13 mouse cellular contexts compared by ENCODE assay signal in the genomic region with DNA sequence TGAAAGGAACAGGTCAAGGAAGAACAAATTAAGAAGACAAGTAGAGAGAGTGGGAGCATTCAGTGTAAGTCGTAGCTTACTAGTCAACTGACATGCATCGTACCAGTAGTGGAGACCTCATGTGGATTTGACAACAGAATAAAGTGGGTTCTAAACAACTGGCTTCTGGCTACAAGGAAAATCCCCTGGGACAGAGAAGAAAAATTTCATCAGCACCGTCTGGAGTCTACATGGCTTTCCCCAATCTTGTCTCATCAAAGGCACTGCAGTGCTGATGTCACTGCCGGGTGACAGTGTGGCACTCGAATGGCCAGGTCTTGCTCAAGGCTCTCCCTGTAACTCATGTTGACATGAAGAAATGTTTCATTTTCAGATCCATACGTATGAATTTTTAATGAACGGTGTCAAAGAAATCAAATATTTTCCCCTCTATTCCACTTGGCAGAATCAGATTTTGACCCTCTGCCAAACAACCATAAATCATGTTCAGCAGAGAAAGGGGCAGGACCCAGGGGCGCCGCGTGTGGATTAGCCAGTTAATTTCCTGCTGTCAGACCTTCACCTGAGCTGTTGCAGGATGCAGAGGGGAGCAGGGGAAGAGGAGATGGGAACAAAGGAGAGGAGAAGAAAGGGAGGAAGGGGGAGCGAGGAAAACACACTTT.
DNase-seq lines count a peak whose midpoint lies in the region; ATAC-seq and TF ChIP-seq lines count a peak whose summit lies in the region.
"Had no signal": no experiment of that assay in that cellular context is flagged by ENCODE, and none has a peak within 500 bp of the region (broad histone marks: within the 10 kb centered on the region; RNA-seq: fewer than 3 reads in every experiment).

No protein-coding gene starts in this region.

- TF ChIP-seq CTCF in gastrocnemius, adult 2 months (IDR thresholded peaks at IDR 0.05), result no peak

- ATAC-seq in forebrain, embryonic 16.5 days, result no peak
- ATAC-seq in midbrain, embryonic 12.5 days (ENCODE audit: low FRiP score, low read depth), result no peak
- peak; percentile 11; the same call in 1 of the 2 replicates for ATAC-seq in hindbrain, embryonic 12.5 days (ENCODE audit: low FRiP score)

- H3K4me2 ChIP-seq in forebrain, embryonic 16.5 days (ENCODE audit: low read length), result no peak overlapping the region
- H3K4me2 ChIP-seq in midbrain, embryonic 12.5 days (replicated peaks), result no peak overlapping the region
- H3K4me2 ChIP-seq in hindbrain, embryonic 12.5 days (replicated peaks), result no peak overlapping the region

- DNase-seq in forebrain, embryonic 10.5 days (ENCODE audit: extremely low spot score, low spot score), result no peak
- DNase-seq in midbrain, embryonic 10.5 days (ENCODE audit: low spot score), result no peak
- no peak for DNase-seq in limb, embryonic 10.5 days (ENCODE audit: low spot score)
- no peak for DNase-seq in heart, adult 11 months
- no peak for DNase-seq in gastrocnemius, adult 2 months
- DNase-seq: cerebellum, adult 2 months; embryo, embryonic 11 days; right cerebral cortex, postnatal 25 days had no signal

- peaks cover 57% of the 10 kb centered on the region for H3K4me1 ChIP-seq in forebrain, embryonic 10.5 days
- peaks cover 51% of the 10 kb centered on the region for H3K4me1 ChIP-seq in forebrain, embryonic 16.5 days (replicated peaks; ENCODE audit: control insufficient read depth, insufficient read depth, low read length)
- H3K4me1 ChIP-seq in midbrain, embryonic 12.5 days, result peaks cover 60% of the 10 kb centered on the region
- peaks cover 45% of the 10 kb centered on the region for H3K4me1 ChIP-seq in midbrain, embryonic 10.5 days
- peaks cover 65% of the 10 kb centered on the region for H3K4me1 ChIP-seq in hindbrain, embryonic 12.5 days
- H3K4me1 ChIP-seq in limb, embryonic 10.5 days, result peaks cover 50% of the 10 kb centered on the region

- WGBS in forebrain, embryonic 10.5 days, result 90% methylated on average over 11 of the region's 11 CpGs
- 61% methylated on average over 11 of the region's 11 CpGs for WGBS in forebrain, embryonic 16.5 days
- WGBS in midbrain, embryonic 12.5 days, result 72% methylated on average over 11 of the region's 11 CpGs
- WGBS in midbrain, embryonic 10.5 days, result 86% methylated on average over 11 of the region's 11 CpGs
- WGBS in hindbrain, embryonic 12.5 days, result 40% methylated on average over 11 of the region's 11 CpGs
- 60% methylated on average over 11 of the region's 11 CpGs for WGBS in limb, embryonic 10.5 days

- intact Hi-C loops in gastrocnemius, adult 2 months (cut with DNase I), result no loop called here

- no peak overlapping the region for H3K4me3 ChIP-seq in forebrain, embryonic 10.5 days
- no peak overlapping the region for H3K4me3 ChIP-seq in forebrain, embryonic 16.5 days (replicated peaks; ENCODE audit: low read length)
- H3K4me3 ChIP-seq in midbrain, embryonic 12.5 days, result no peak overlapping the region
- H3K4me3 ChIP-seq in midbrain, embryonic 10.5 days, result no peak overlapping the region
- no peak overlapping the region for H3K4me3 ChIP-seq in hindbrain, embryonic 12.5 days
- H3K4me3 ChIP-seq in limb, embryonic 10.5 days, result no peak overlapping the region
- H3K4me3 ChIP-seq in gastrocnemius, adult 2 months, result no peak overlapping the region
- H3K4me3 ChIP-seq: erythroblast, embryonic 14.5 days; left cerebral cortex, adult 2 months had no signal

- H3K27ac ChIP-seq in forebrain, embryonic 10.5 days, result peak overlapping the region; percentile 9; the same call in 1 of the 2 replicates
- H3K27ac ChIP-seq in forebrain, embryonic 16.5 days (ENCODE audit: low read length), result no peak overlapping the region
- H3K27ac ChIP-seq in midbrain, embryonic 12.5 days (replicated peaks), result 0 out of 2 replicates have a peak overlapping the region, but pooled peaks have one; percentile 22
- H3K27ac ChIP-seq in midbrain, embryonic 10.5 days (replicated peaks), result no peak overlapping the region
- peak overlapping the region; percentile 66 for H3K27ac ChIP-seq in hindbrain, embryonic 12.5 days
- H3K27ac ChIP-seq in limb, embryonic 10.5 days, result peak overlapping the region; percentile 64
- no peak overlapping the region for H3K27ac ChIP-seq in gastrocnemius, adult 2 months
- H3K27ac ChIP-seq: left cerebral cortex, adult 2 months had no signal

- no peaks in the 10 kb centered on the region for H3K36me3 ChIP-seq in forebrain, embryonic 10.5 days (replicated peaks)
- no peaks in the 10 kb centered on the region for H3K36me3 ChIP-seq in forebrain, embryonic 16.5 days (ENCODE audit: control insufficient read depth, insufficient read depth)
- H3K36me3 ChIP-seq in midbrain, embryonic 12.5 days, result no peaks in the 10 kb centered on the region
- H3K36me3 ChIP-seq in midbrain, embryonic 10.5 days, result no peaks in the 10 kb centered on the region
- H3K36me3 ChIP-seq in hindbrain, embryonic 12.5 days, result no peaks in the 10 kb centered on the region
- no peaks in the 10 kb centered on the region for H3K36me3 ChIP-seq in limb, embryonic 10.5 days

- no peaks in the 10 kb centered on the region for H3K9me3 ChIP-seq in forebrain, embryonic 10.5 days
- no peaks in the 10 kb centered on the region for H3K9me3 ChIP-seq in forebrain, embryonic 16.5 days (ENCODE audit: control insufficient read depth, low read length)
- no peaks in the 10 kb centered on the region for H3K9me3 ChIP-seq in midbrain, embryonic 12.5 days
- H3K9me3 ChIP-seq in midbrain, embryonic 10.5 days (replicated peaks), result no peaks in the 10 kb centered on the region
- no peaks in the 10 kb centered on the region for H3K9me3 ChIP-seq in hindbrain, embryonic 12.5 days (replicated peaks)
- no peaks in the 10 kb centered on the region for H3K9me3 ChIP-seq in limb, embryonic 10.5 days (replicated peaks)

- H3K27me3 ChIP-seq in forebrain, embryonic 10.5 days (ENCODE audit: poor library complexity, severe bottlenecking), result no peaks in the 10 kb centered on the region
- H3K27me3 ChIP-seq in forebrain, embryonic 16.5 days (replicated peaks; ENCODE audit: control insufficient read depth, insufficient read depth, low read length), result no peaks in the 10 kb centered on the region
- H3K27me3 ChIP-seq in midbrain, embryonic 12.5 days, result no peaks in the 10 kb centered on the region
- H3K27me3 ChIP-seq in midbrain, embryonic 10.5 days (ENCODE audit: low read depth, poor library complexity, severe bottlenecking), result no peaks in the 10 kb centered on the region
- no peaks in the 10 kb centered on the region for H3K27me3 ChIP-seq in hindbrain, embryonic 12.5 days
- no peaks in the 10 kb centered on the region for H3K27me3 ChIP-seq in limb, embryonic 10.5 days (ENCODE audit: low read depth, poor library complexity, severe bottlenecking)

- H3K9ac ChIP-seq in forebrain, embryonic 16.5 days (replicated peaks; ENCODE audit: low read depth, low read length), result no peak overlapping the region
- H3K9ac ChIP-seq in midbrain, embryonic 12.5 days (replicated peaks), result no peak overlapping the region
- no peak overlapping the region for H3K9ac ChIP-seq in hindbrain, embryonic 12.5 days

Comparison
In these comparisons a context has a peak if more than half of its experiments do, and no peak if none do; other contexts are left out.
1. H3K27ac ChIP-seq: peak in forebrain, embryonic 10.5 days (single experiment), midbrain, embryonic 12.5 days (single experiment), hindbrain, embryonic 12.5 days (single experiment) and limb, embryonic 10.5 days (single experiment); none in forebrain, embryonic 16.5 days (single experiment), midbrain, embryonic 10.5 days (single experiment) and gastrocnemius, adult 2 months (single experiment).